Mouse (Mus musculus): ENCODE data around the gene Gimap7. TPM values are rescaled to one million over a fixed set of nuclear protein-coding genes. Genes with fewer than 3 reads are reported as not detected.

The Gimap7 gene
- polyA plus RNA-seq, 1 experiment = 5.2 TPM

GRCm38 (mm10) chr6:48738961-48739779, 20.7 kb downstream of the Gimap7 start, which contains the start of gene Gimap1:
Gimap1 (plus strand) TSS chr6:48739054.
- WGBS = 2% methylated on average over 15 of the region's 15 CpGs
- Histone ChIP-seq H3K27ac (ENCODE audit: control insufficient read depth, insufficient read depth, low read depth, low read length, poor library complexity) (peak within 1 kb of the TSS; percentile 92), H3K4me3 (replicated peaks; ENCODE audit: control insufficient read depth, low read depth, low read length) (peak within 1 kb of the TSS; percentile 94), H3K4me1 (ENCODE audit: control insufficient read depth, insufficient read depth, low read length) (peaks cover 3% of the 10 kb centered on the region; the same call in 1 of the 2 replicates)
- TF ChIP-seq CTCF (IDR thresholded peaks at IDR 0.05; ENCODE audit: control insufficient read depth, insufficient read depth, low read length) (no peak), POLR2A (IDR thresholded peaks at IDR 0.05; ENCODE audit: borderline replicate concordance, control insufficient read depth, low read depth, low read length) (no peak; the same call in 1 of the 2 replicates)

DNA sequence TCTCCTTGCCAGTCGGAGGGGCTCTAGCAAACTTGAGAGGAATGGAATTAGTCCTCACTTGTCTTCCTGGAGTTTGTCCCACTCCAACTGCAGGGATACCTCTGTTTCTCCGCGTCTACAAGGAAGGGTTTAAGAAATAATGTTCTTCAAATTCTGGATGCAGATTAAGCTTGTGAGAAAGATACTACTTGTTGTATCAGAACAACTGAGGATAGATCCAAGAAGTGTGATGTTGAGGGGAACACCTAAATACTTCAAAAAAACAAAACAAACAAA, 21.3 kb downstream of the Gimap7 start:
- 6% methylated on average over 3 of the region's 3 CpGs for whole genome bisulfite sequencing

DNA sequence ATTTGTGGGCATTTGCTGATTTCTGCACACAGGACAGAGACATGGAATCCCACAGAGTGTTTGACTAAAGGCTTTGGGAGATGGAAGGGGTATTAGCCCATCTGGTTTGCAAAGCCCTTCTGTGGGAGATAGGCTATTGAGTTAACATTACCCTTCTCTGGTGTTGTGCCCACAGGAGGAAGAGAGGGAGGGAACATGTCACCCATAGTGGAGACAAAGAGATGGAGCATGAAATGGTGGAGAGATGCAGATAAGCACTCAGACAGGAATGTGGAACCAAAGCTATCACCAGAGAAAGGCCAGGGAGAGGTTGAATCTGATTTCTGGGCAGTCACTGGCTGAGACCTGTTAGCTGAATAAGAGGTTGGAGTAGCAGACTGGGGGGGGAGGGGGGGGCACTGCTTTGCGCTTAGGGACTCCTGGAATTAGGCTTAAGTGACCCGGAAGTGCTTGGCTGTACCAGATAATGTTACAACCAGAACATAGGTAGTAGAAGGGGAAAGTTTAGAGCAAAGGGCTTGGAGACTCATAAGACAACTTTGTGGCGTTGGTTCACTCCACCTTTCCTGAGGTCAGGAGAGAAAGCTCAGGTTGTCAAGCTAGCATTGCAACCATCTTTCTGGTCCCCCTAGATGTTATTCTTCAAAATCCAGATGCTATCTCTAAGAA, 22.2 kb downstream of the Gimap7 start:
- Histone ChIP-seq H3K27ac (ENCODE audit: control insufficient read depth, insufficient read depth, low read depth, low read length, poor library complexity) (peak overlapping the region; percentile 88), H3K4me3 (replicated peaks; ENCODE audit: control insufficient read depth, low read depth, low read length) (peak overlapping the region; percentile 47), H3K4me1 (ENCODE audit: control insufficient read depth, insufficient read depth, low read length) (peaks cover 3% of the 10 kb centered on the region; the same call in 1 of the 2 replicates)
- no peak for TF ChIP-seq CTCF (IDR thresholded peaks at IDR 0.05; ENCODE audit: control insufficient read depth, insufficient read depth, low read length)
- no peak for TF ChIP-seq POLR2A (IDR thresholded peaks at IDR 0.05; ENCODE audit: borderline replicate concordance, control insufficient read depth, low read depth, low read length)
- WGBS = 15% methylated on average over 3 of the region's 3 CpGs

More for the DNA sequence above, 21.3 kb downstream of the Gimap7 start:
- Histone ChIP-seq H3K27ac (ENCODE audit: control insufficient read depth, insufficient read depth, low read depth, low read length, poor library complexity) (no peak overlapping the region), H3K4me3 (replicated peaks; ENCODE audit: control insufficient read depth, low read depth, low read length) (peak overlapping the region; percentile 54), H3K4me1 (ENCODE audit: control insufficient read depth, insufficient read depth, low read length) (peaks cover 3% of the 10 kb centered on the region; the same call in 1 of the 2 replicates)
- TF ChIP-seq POLR2A (IDR thresholded peaks at IDR 0.05; ENCODE audit: borderline replicate concordance, control insufficient read depth, low read depth, low read length) (no peak), CTCF (IDR thresholded peaks at IDR 0.05; ENCODE audit: control insufficient read depth, insufficient read depth, low read length) (no peak)

DNA sequence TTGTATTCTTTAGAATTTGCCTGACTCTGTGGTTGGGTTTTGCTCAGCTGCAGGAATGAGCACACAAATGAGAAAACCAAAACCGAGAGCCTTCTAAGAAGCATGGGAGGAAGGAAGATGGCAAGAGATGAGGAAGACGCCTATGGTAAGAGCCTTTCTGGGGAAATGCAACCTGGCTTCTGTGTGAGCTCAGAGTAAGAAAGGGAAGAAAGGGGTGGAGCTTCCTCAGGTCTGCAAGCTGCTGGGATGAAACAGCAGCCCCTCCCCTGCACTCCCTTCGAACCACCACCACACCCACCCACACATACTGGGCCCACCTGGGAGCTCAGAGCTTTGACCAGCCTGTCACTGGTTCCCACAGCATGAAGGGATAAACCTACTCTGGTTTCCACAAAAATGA, 22.9 kb downstream of the Gimap7 start:
- TF ChIP-seq CTCF (IDR thresholded peaks at IDR 0.05; ENCODE audit: control insufficient read depth, insufficient read depth, low read length) = no peak
- TF ChIP-seq POLR2A (IDR thresholded peaks at IDR 0.05; ENCODE audit: borderline replicate concordance, control insufficient read depth, low read depth, low read length) = no peak
- H3K4me1 ChIP-seq (ENCODE audit: control insufficient read depth, insufficient read depth, low read length) = peaks cover 3% of the 10 kb centered on the region
- no peak overlapping the region for H3K4me3 ChIP-seq (replicated peaks; ENCODE audit: control insufficient read depth, low read depth, low read length)
- peak overlapping the region; percentile 88 for H3K27ac ChIP-seq (ENCODE audit: control insufficient read depth, insufficient read depth, low read depth, low read length, poor library complexity)
- WGBS = 3% methylated on average over 3 of the region's 3 CpGs

DNA sequence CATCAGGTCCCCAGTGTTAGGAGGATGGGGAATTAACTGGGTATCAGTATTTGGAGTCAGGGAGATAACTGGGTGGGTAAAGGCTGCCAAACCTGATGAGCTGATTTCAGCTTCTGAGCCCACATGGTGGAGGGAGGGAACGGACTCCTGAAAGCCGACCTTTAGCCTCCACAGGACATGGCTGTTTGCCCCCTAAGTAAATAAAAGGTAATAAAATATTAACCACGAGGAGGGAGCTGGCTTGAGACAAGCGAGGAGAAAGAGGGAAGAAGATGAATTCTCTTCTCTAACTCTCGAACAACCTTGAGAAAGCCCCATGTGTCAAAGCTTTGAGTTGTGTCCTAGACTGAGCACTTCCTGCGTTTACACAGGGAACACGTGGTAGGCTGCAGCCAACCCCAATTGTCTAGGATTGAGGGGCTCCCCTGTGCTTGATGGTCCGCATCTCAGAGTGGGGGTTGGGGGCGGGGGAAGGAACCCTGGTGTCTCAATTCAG, 23.3 kb downstream of the Gimap7 start:
- TF ChIP-seq POLR2A (IDR thresholded peaks at IDR 0.05; ENCODE audit: borderline replicate concordance, control insufficient read depth, low read depth, low read length) (no peak), CTCF (IDR thresholded peaks at IDR 0.05; ENCODE audit: control insufficient read depth, insufficient read depth, low read length) (no peak)
- Histone ChIP-seq H3K4me1 (ENCODE audit: control insufficient read depth, insufficient read depth, low read length) (peaks cover 3% of the 10 kb centered on the region), H3K27ac (ENCODE audit: control insufficient read depth, insufficient read depth, low read depth, low read length, poor library complexity) (peak overlapping the region; percentile 88), H3K4me3 (replicated peaks; ENCODE audit: control insufficient read depth, low read depth, low read length) (no peak overlapping the region)
- 40% methylated on average over 9 of the region's 9 CpGs for WGBS

GRCm38 (mm10) chr6:48742422-48743351, 24.3 kb downstream of the Gimap7 start:
- H3K27ac ChIP-seq (ENCODE audit: control insufficient read depth, insufficient read depth, low read depth, low read length, poor library complexity) = peak overlapping the region; percentile 61
- H3K4me3 ChIP-seq (replicated peaks; ENCODE audit: control insufficient read depth, low read depth, low read length) = no peak overlapping the region
- WGBS = 80% methylated on average over 52 of the region's 52 CpGs
- peaks cover 1% of the 10 kb centered on the region for H3K4me1 ChIP-seq (ENCODE audit: control insufficient read depth, insufficient read depth, low read length)
- TF ChIP-seq POLR2A (IDR thresholded peaks at IDR 0.05; ENCODE audit: borderline replicate concordance, control insufficient read depth, low read depth, low read length) = no peak
- no peak for TF ChIP-seq CTCF (IDR thresholded peaks at IDR 0.05; ENCODE audit: control insufficient read depth, insufficient read depth, low read length)

- H3K4me3 ChIP-seq (replicated peaks; ENCODE audit: control insufficient read depth, low read depth, low read length) = peak overlapping the region; percentile 22
- WGBS = 4% methylated on average over 2 of the region's 2 CpGs
- H3K4me1 ChIP-seq (ENCODE audit: control insufficient read depth, insufficient read depth, low read length) = peaks cover 3% of the 10 kb centered on the region
- H3K27ac ChIP-seq (ENCODE audit: control insufficient read depth, insufficient read depth, low read depth, low read length, poor library complexity) = peak overlapping the region; percentile 91
- TF ChIP-seq CTCF (IDR thresholded peaks at IDR 0.05; ENCODE audit: control insufficient read depth, insufficient read depth, low read length) (no peak), POLR2A (IDR thresholded peaks at IDR 0.05; ENCODE audit: borderline replicate concordance, control insufficient read depth, low read depth, low read length) (no peak)
These were observed 27.1 kb downstream of the Gimap7 start for GRCm38 (mm10) chr6:48745490-48745889.

All from bone marrow, adult 2 months (tissue).